Mouse (Mus musculus): ENCODE measurements at regions not wholly inside any gene's neighbourhood (a gene's known extent, or its start where the extent isn't known, plus 50 kb on each side); places are given as distances from the start of the nearest gene placed in this dataset.

DNA sequence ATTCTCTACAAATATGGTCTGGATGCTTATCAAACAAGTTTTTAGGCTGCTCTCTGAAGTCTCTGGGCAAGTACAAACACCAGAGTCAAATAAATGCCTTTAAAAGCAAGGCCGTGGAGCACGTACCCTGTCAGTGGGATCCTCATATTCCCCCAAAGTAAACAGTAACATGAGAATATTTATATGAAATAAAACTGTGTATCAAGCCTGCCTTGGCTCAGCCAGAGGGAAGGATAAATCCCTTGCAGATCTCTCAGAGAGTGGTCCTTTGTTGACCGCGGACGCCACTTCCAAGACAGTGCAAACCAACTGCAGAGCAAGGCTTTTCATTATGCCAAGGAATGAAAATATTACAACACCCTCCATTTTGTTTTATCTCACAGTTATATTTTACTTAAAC is 104.8 kb upstream of the 1700066M21Rik start:
- DNase-seq (ENCODE audit: low spot score), result no peak

DNA sequence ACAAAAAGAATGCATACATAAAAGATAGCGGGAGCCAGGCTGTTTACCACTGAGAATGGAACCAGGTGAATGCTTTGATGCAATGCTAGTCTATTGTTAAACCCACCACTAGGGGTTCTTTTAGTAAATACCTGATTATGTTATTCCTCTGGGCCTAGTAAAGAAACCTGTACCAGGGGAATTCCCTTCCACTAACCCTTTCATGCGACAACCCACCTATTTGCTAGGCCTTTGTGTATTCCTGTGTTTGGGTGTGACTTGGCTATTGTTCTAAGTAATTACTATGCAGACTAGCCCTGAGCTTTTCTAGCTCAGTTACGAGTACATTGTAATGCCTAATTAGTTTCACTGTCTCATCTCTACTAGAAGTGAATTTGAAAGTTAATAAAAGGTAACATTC is 95.9 kb upstream of the 1700066M21Rik start:
- no peak for DNase-seq (ENCODE audit: low spot score)

DNA sequence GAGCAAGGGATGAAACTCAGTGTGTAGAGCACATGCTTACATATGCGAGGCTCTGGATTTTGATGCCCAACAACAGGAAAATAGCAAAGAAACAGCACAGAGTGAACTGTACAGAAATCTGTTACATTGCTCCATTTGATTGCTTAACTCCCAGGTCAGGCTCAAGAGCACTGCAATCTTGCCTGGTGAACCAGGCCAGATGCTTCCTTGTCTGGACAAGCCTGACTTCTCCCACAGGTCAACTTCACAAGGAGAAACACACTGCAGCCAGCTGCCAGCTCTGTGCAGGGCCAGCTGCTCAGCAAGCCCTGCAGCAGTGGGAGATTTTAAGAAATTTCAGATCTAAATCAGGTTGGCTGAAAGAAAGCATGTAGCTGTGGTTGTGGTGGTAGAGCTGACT is 81.2 kb upstream of the 1700066M21Rik start:
- DNase-seq (ENCODE audit: low spot score), result no peak

DNA sequence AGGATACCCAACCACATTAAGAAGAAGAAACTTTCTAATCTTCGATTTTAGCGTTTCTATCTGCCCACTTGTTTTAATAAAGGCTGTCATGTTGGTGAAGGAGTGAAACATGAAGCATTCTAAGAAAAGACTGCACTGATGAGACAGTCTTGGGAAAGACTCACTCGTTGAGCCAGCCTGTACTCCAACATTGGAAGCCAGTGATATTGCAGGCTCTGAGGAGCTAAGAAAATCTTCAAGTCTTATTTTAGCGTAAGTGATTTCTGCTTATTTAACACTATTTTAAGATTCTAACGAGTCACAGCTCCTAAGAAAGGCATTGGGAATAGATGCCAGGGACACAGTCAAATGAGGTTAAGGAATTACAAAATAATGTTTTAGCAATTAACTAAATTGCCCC is 78.9 kb upstream of the 1700066M21Rik start:
- no peak for DNase-seq (ENCODE audit: low spot score)

DNA sequence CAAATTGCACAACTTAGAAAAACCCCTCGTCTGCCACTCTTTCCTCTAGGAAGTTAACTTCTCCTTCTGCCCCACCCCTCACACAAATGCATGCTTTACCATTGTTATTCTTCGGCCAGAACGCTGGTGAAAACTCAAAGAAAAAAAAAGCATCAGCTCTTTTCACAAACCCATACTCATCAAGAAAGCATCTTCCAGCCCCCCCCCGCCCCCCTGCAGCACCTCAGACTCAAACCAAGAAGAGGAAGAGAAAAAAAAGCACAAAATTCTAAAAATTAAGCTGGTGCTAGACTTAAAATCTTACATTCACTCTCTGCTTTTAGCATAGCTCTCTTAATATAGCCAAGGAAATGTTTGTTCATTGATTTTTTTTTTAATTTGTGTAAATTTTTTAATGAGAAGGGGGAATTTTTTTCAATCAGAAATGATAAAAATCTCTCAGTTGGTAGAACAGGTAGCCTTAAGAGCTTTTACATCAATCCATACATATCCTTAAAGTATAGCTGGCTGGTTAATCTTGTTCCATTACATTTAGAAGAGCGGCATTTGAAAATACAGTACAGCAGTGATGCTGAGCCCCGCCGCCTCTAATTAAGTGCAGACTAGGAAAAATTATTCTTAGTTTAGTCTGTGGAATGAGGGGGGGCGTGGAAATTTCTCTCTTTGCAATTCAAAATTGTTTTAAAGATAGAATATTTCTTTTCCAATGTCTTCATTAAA is 76.0 kb upstream of the 1700066M21Rik start:
- no peak for DNase-seq (ENCODE audit: low spot score)

- DNase-seq (ENCODE audit: low spot score), result no peak
Measured at GRCm38 (mm10) chr1:57301980-57302331, 75.5 kb upstream of the 1700066M21Rik start.

- no peak for DNase-seq (ENCODE audit: low spot score)
Measured at GRCm38 (mm10) chr1:57304757-57305156, 72.7 kb upstream of the 1700066M21Rik start.

DNA sequence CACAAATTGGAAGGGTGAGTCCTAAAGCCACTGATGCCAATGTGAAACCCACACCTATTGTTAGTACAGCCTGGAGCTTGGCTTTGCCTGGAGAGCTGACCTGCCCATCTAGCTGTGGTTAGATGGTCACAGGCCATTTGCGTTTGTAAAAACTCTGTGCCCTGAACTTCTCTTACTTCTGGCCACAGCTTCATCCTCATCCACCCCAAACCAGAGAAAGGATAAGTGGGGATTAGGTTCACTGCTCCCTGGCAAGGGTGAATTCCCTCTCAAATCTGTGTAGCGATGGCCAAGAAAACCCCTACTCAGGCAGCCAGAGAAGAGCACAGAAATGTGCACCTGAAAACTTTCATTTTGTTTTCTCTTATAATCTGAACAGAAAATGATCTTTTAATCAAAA is 54.9 kb upstream of the 1700066M21Rik start:
- DNase-seq (ENCODE audit: low spot score), result no peak

DNA sequence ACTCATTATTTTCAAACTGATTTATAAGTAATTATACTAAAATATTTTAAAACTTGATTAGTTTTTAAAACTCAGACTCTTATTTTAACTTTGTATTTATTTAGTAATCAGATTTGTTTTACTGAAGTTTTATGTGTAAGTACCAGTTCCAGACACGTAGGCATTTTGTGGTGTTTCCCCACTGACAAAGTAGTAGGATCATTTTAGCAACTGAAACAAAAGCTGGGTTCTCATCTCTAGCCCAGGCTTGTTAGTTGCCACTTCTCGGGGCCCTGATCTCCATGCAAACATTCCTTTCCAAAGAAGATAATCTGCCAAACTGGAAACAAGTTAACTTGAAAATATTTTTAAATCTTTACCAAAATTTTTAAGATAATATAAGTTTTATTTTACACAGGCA is 54.3 kb upstream of the 1700066M21Rik start:
- DNase-seq (ENCODE audit: low spot score), result no peak

DNA sequence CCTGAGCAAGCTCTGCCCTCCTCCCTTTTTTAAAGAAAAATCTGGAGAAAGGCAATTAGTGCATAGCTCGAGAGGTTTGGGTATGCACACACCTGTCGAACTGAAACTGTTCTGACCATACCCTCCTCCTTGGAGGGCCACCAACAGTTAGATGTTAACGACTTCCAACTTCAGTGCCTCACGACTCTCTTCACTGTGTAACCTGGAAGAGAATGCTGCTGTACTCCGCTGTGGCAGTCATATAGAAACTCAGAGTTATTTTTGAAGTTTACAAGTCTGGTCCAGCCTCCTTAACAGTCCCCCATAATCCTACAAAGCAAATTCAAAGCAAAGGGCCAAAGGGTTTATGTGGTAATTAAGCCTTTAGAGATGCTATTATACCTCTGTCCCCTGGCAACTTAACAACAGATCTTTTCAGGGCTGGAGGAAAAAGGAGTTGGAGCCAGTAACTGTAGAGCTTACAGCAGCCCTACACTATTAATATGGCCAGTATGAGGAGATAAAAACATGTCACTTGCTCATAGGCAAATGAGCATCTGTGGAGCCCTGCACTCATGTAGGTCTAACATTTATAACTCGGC is 51.7 kb upstream of the 1700066M21Rik start:
- no peak for DNase-seq (ENCODE audit: low spot score)

Measured in yolk sac, embryonic 10.5 days (tissue).